Mouse (Mus musculus): ENCODE measurements around the gene Tmem37. TPM values are rescaled to one million over a fixed set of nuclear protein-coding genes. Genes with fewer than 3 reads are reported as not detected.

Gene Tmem37
- total and polyA plus RNA-seq, 3 experiments, result 5.6 to 9.0 (median 7.5) TPM

DNA sequence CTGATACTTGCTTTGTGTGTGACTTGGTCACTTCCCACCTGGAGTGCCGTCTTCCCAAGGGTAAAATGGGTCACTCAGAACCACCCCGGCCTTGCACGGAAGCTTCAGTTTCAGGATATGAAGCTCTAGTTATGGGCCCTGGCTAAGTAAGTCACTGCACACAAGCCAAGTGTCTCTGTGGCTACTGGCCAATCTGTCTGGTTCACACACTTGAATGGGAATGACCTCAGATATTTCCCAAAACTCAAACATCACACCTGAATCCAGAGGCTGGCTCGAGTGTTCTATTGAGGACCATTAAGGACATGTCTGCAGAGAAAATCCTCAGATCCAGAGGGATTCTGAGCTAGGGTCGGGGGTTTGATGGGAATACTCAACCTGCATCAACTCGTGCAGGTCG, 11.6 kb downstream of the Tmem37 start:
- no peaks in the 10 kb centered on the region for H3K4me1 ChIP-seq (ENCODE audit: control insufficient read depth, insufficient read depth, low read length)
- no peaks in the 10 kb centered on the region for H3K36me3 ChIP-seq (ENCODE audit: control insufficient read depth, insufficient read depth, low read length)
- no peaks in the 10 kb centered on the region for H3K79me2 ChIP-seq (replicated peaks; ENCODE audit: control insufficient read depth, insufficient read depth, low read length)
- no peak overlapping the region for H3K27ac ChIP-seq
- DNase-seq, result no peak
- WGBS, result 89% methylated on average over 7 of the region's 7 CpGs
- H3K9ac ChIP-seq (ENCODE audit: low read depth, low read length), result no peak overlapping the region
- no peaks in the 10 kb centered on the region for H3K27me3 ChIP-seq (ENCODE audit: control insufficient read depth, insufficient read depth, low read length)
- TF ChIP-seq POLR2A (IDR thresholded peaks at IDR 0.05; ENCODE audit: insufficient read depth, low read depth, low read length) (no peak), CTCF (IDR thresholded peaks at IDR 0.05) (no peak), EP300 (IDR thresholded peaks at IDR 0.05; ENCODE audit: insufficient read depth, low read depth, low read length) (no peak)
- intact Hi-C loops (cut with DNase I), result no loop called here
- no peak overlapping the region for H3K4me3 ChIP-seq

- Histone ChIP-seq H3K9ac (ENCODE audit: low read depth, low read length) (no peak overlapping the region), H3K4me1 (ENCODE audit: control insufficient read depth, insufficient read depth, low read length) (no peaks in the 10 kb centered on the region; the same call in 1 of the 2 replicates), H3K27me3 (ENCODE audit: control insufficient read depth, insufficient read depth, low read length) (no peaks in the 10 kb centered on the region), H3K79me2 (replicated peaks; ENCODE audit: control insufficient read depth, insufficient read depth, low read length) (no peaks in the 10 kb centered on the region), H3K4me3 (no peak overlapping the region), H3K36me3 (ENCODE audit: control insufficient read depth, insufficient read depth, low read length) (no peaks in the 10 kb centered on the region), H3K27ac (no peak overlapping the region)
- no peak for DNase-seq
- TF ChIP-seq CTCF (IDR thresholded peaks at IDR 0.05), result no peak
- TF ChIP-seq POLR2A (IDR thresholded peaks at IDR 0.05; ENCODE audit: insufficient read depth, low read depth, low read length), result no peak
- no peak for TF ChIP-seq EP300 (IDR thresholded peaks at IDR 0.05; ENCODE audit: insufficient read depth, low read depth, low read length)
- intact Hi-C loops (cut with DNase I), result no loop called here
- WGBS, result 69% methylated on average over 5 of the region's 5 CpGs
Measured at GRCm38 (mm10) chr1:120060687-120061086, 13.2 kb downstream of the Tmem37 start.

- H3K9ac ChIP-seq (ENCODE audit: low read depth, low read length), result no peak overlapping the region
- TF ChIP-seq POLR2A (IDR thresholded peaks at IDR 0.05; ENCODE audit: insufficient read depth, low read depth, low read length) (no peak), EP300 (IDR thresholded peaks at IDR 0.05; ENCODE audit: insufficient read depth, low read depth, low read length) (no peak), CTCF (IDR thresholded peaks at IDR 0.05) (no peak)
- H3K27ac ChIP-seq, result no peak overlapping the region
- no peaks in the 10 kb centered on the region; the same call in 1 of the 2 replicates for H3K4me1 ChIP-seq (ENCODE audit: control insufficient read depth, insufficient read depth, low read length)
- no peaks in the 10 kb centered on the region for H3K36me3 ChIP-seq (ENCODE audit: control insufficient read depth, insufficient read depth, low read length)
- no peak overlapping the region for H3K4me3 ChIP-seq
- 74% methylated on average over 8 of the region's 8 CpGs for WGBS
- no peaks in the 10 kb centered on the region for H3K27me3 ChIP-seq (ENCODE audit: control insufficient read depth, insufficient read depth, low read length)
- H3K79me2 ChIP-seq (replicated peaks; ENCODE audit: control insufficient read depth, insufficient read depth, low read length), result no peaks in the 10 kb centered on the region
- no peak for DNase-seq
- intact Hi-C loops (cut with DNase I), result no loop called here
Measured at GRCm38 (mm10) chr1:120057674-120058430, 16.0 kb downstream of the Tmem37 start.

- H3K4me3 ChIP-seq, result no peak overlapping the region
- no peaks in the 10 kb centered on the region for H3K36me3 ChIP-seq (ENCODE audit: control insufficient read depth, insufficient read depth, low read length)
- TF ChIP-seq CTCF (IDR thresholded peaks at IDR 0.05) (no peak), POLR2A (IDR thresholded peaks at IDR 0.05; ENCODE audit: insufficient read depth, low read depth, low read length) (no peak), EP300 (IDR thresholded peaks at IDR 0.05; ENCODE audit: insufficient read depth, low read depth, low read length) (no peak)
- H3K27ac ChIP-seq, result no peak overlapping the region
- H3K27me3 ChIP-seq (ENCODE audit: control insufficient read depth, insufficient read depth, low read length), result no peaks in the 10 kb centered on the region
- no peaks in the 10 kb centered on the region for H3K79me2 ChIP-seq (replicated peaks; ENCODE audit: control insufficient read depth, insufficient read depth, low read length)
- intact Hi-C loops (cut with DNase I), result no loop called here
- no peak for DNase-seq
- 47% methylated on average over 14 of the region's 14 CpGs for WGBS
- H3K9ac ChIP-seq (ENCODE audit: low read depth, low read length), result no peak overlapping the region
- H3K4me1 ChIP-seq (ENCODE audit: control insufficient read depth, insufficient read depth, low read length), result no peaks in the 10 kb centered on the region; the same call in 1 of the 2 replicates
Measured at GRCm38 (mm10) chr1:120057044-120057443, 16.8 kb downstream of the Tmem37 start.

- no peak overlapping the region for H3K9ac ChIP-seq (ENCODE audit: low read depth, low read length)
- no peak overlapping the region for H3K27ac ChIP-seq
- no peaks in the 10 kb centered on the region for H3K36me3 ChIP-seq (ENCODE audit: control insufficient read depth, insufficient read depth, low read length)
- H3K4me1 ChIP-seq (ENCODE audit: control insufficient read depth, insufficient read depth, low read length), result no peaks in the 10 kb centered on the region; the same call in 1 of the 2 replicates
- intact Hi-C loops (cut with DNase I), result no loop called here
- no peaks in the 10 kb centered on the region for H3K27me3 ChIP-seq (ENCODE audit: control insufficient read depth, insufficient read depth, low read length)
- DNase-seq, result no peak
- WGBS, result 66% methylated on average over 7 of the region's 7 CpGs
- H3K4me3 ChIP-seq, result no peak overlapping the region
- no peak for TF ChIP-seq CTCF (IDR thresholded peaks at IDR 0.05)
- TF ChIP-seq POLR2A (IDR thresholded peaks at IDR 0.05; ENCODE audit: insufficient read depth, low read depth, low read length), result no peak
- H3K79me2 ChIP-seq (replicated peaks; ENCODE audit: control insufficient read depth, insufficient read depth, low read length), result no peaks in the 10 kb centered on the region
Measured at GRCm38 (mm10) chr1:120056236-120056635, 17.6 kb downstream of the Tmem37 start.

GRCm38 (mm10) chr1:120055475-120055874, 18.4 kb downstream of the Tmem37 start:
- no peaks in the 10 kb centered on the region; the same call in 1 of the 2 replicates for H3K4me1 ChIP-seq (ENCODE audit: control insufficient read depth, insufficient read depth, low read length)
- no peak for DNase-seq
- H3K9ac ChIP-seq (ENCODE audit: low read depth, low read length), result no peak overlapping the region
- H3K27ac ChIP-seq, result no peak overlapping the region
- no peak overlapping the region for H3K4me3 ChIP-seq
- TF ChIP-seq EP300 (IDR thresholded peaks at IDR 0.05; ENCODE audit: insufficient read depth, low read depth, low read length) (no peak), POLR2A (IDR thresholded peaks at IDR 0.05; ENCODE audit: insufficient read depth, low read depth, low read length) (no peak), CTCF (IDR thresholded peaks at IDR 0.05) (no peak)
- H3K36me3 ChIP-seq (ENCODE audit: control insufficient read depth, insufficient read depth, low read length), result no peaks in the 10 kb centered on the region
- intact Hi-C loops (cut with DNase I), result no loop called here
- H3K27me3 ChIP-seq (ENCODE audit: control insufficient read depth, insufficient read depth, low read length), result no peaks in the 10 kb centered on the region
- H3K79me2 ChIP-seq (replicated peaks; ENCODE audit: control insufficient read depth, insufficient read depth, low read length), result no peaks in the 10 kb centered on the region
- 53% methylated on average over 6 of the region's 6 CpGs for WGBS
